Mouse (Mus musculus) lung, adult 2 months (tissue): ENCODE measurements around the gene Trim40.

Experiments used
- CTCF ChIP-seq: fragments of 200-500 bp; IDR thresholded peaks from 2 replicates; pipeline ENCODE4 v1.5.1; 2011; ENCODE audit warnings: mild to moderate bottlenecking, low read length, control low read depth; ENCODE audit not compliant: insufficient read depth
- POLR2A ChIP-seq: fragments of 200-500 bp; IDR thresholded peaks from 2 replicates; pipeline ENCODE4 v1.6.1; 2011; ENCODE audit warnings: low read depth, mild to moderate bottlenecking, control low read depth, low read length, borderline replicate concordance; ENCODE audit errors: extremely low read depth

- TF ChIP-seq CTCF (no peak), POLR2A (no peak)
Measured at GRCm38 (mm10) chr17:36922715-36923114, 32.8 kb upstream of the Trim40 start.
